9 mouse cellular contexts compared by ENCODE assay signal in the genomic region with DNA sequence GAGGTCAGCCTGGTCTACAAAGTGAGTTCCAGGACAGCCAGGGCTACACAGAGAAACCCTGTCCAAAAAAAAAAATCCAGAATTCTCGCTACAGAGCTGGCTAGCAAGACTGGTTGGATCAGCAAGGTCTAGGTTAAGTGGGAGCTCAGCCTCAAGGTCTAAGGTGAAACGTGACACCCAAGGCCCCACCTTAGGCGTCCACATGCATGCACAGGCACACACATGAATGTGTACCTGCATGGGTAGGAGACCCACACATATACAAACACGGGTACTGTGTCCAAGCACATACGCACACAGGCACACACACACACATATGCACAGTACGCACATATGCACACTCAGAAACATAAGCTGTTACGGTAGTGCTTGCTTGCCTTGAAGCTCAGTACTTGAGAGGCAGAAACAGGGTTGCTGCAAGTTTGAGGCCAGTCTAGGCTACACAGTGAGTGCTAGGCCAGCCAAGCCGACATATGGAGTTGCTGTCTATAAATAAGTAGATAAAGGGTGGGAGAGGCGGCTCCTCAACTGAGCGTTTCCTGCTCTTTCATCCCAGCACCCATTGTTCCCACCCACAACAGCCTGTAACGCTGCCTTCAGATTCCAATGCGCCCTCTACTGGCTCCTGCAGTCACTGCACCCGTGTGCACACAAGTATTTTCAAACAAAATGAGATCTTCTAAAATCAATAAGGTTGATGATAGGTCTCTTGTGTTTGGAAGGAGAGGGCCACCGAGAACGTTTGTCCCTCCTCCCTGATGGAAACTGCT. TPM values are rescaled to one million over a fixed set of nuclear protein-coding genes. Genes with fewer than 3 reads are reported as not detected.
DNase-seq lines count a peak whose midpoint lies in the region; ATAC-seq and TF ChIP-seq lines count a peak whose summit lies in the region.
"Had no signal": no experiment of that assay in that cellular context is flagged by ENCODE, and none has a peak within 500 bp of the region (broad histone marks: within the 10 kb centered on the region; RNA-seq: fewer than 3 reads in every experiment).

No protein-coding gene starts in this region.

- DNase-seq in cerebellum, postnatal 14 days: peak; percentile 55 to 77
- no peak for DNase-seq in cerebellum, adult 9-10 months
- DNase-seq in midbrain, embryonic 14.5 days: peak; percentile 69
- DNase-seq in c-Kit-positive CD71-positive TER-119-positive erythroid progenitor cells, embryonic 14.5 days (ENCODE audit: low spot score): peak; percentile 77
- peak; percentile 67 for DNase-seq in lung, postnatal 14 days
- peak; percentile 59 for DNase-seq in thymus, adult 2 months

- no peaks in the 10 kb centered on the region for H3K9me3 ChIP-seq in midbrain, embryonic 14.5 days (ENCODE audit: control insufficient read depth, low read length)
- H3K9me3 ChIP-seq in midbrain, embryonic 15.5 days: no peaks in the 10 kb centered on the region
- H3K9me3 ChIP-seq in hindbrain, embryonic 15.5 days: no peaks in the 10 kb centered on the region
- H3K9me3 ChIP-seq: lung, embryonic 15.5 days had no signal

- no peak for TF ChIP-seq POLR2A in thymus, adult 2 months (IDR thresholded peaks at IDR 0.05; ENCODE audit: control insufficient read depth, extremely low read depth, insufficient read depth, low read length, poor library complexity)

- no peak for ATAC-seq in midbrain, embryonic 14.5 days (ENCODE audit: low FRiP score, low TSS enrichment)
- ATAC-seq in midbrain, embryonic 15.5 days (replicated peaks): no peak
- ATAC-seq in hindbrain, embryonic 15.5 days (ENCODE audit: low FRiP score, low read depth): peak; percentile 35; the same call in 1 of the 2 replicates

- H3K36me3 ChIP-seq in midbrain, embryonic 14.5 days (ENCODE audit: control insufficient read depth, insufficient read depth, low read length): no peaks in the 10 kb centered on the region
- H3K36me3 ChIP-seq in midbrain, embryonic 15.5 days (replicated peaks): no peaks in the 10 kb centered on the region
- no peaks in the 10 kb centered on the region for H3K36me3 ChIP-seq in hindbrain, embryonic 15.5 days
- H3K36me3 ChIP-seq in thymus, adult 2 months (ENCODE audit: control insufficient read depth, insufficient read depth, low read length): no peaks in the 10 kb centered on the region
- H3K36me3 ChIP-seq: lung, embryonic 15.5 days had no signal

- H3K4me2 ChIP-seq in midbrain, embryonic 14.5 days (ENCODE audit: low read length): no peak overlapping the region
- no peak overlapping the region for H3K4me2 ChIP-seq in midbrain, embryonic 15.5 days
- H3K4me2 ChIP-seq in hindbrain, embryonic 15.5 days: no peak overlapping the region

- H3K27me3 ChIP-seq in midbrain, embryonic 14.5 days (ENCODE audit: control insufficient read depth, insufficient read depth, low read length): no peaks in the 10 kb centered on the region
- no peaks in the 10 kb centered on the region for H3K27me3 ChIP-seq in midbrain, embryonic 15.5 days (replicated peaks)
- H3K27me3 ChIP-seq in hindbrain, embryonic 15.5 days: no peaks in the 10 kb centered on the region
- H3K27me3 ChIP-seq in thymus, adult 2 months (ENCODE audit: control insufficient read depth, insufficient read depth, low read length): no peaks in the 10 kb centered on the region
- H3K27me3 ChIP-seq: lung, embryonic 15.5 days had no signal

- WGBS in midbrain, embryonic 14.5 days: 49% methylated on average over 15 of the region's 15 CpGs
- 43% methylated on average over 15 of the region's 15 CpGs for WGBS in midbrain, embryonic 15.5 days
- 51% methylated on average over 15 of the region's 15 CpGs for WGBS in hindbrain, embryonic 15.5 days
- 42% methylated on average over 15 of the region's 15 CpGs for WGBS in thymus, adult 2 months

- H3K4me3 ChIP-seq in midbrain, embryonic 14.5 days (replicated peaks; ENCODE audit: low read depth, low read length): no peak overlapping the region
- H3K4me3 ChIP-seq in midbrain, embryonic 15.5 days: no peak overlapping the region
- no peak overlapping the region for H3K4me3 ChIP-seq in hindbrain, embryonic 15.5 days
- no peak overlapping the region for H3K4me3 ChIP-seq in thymus, adult 2 months (ENCODE audit: control insufficient read depth, insufficient read depth, low read length)
- H3K4me3 ChIP-seq: lung, embryonic 15.5 days had no signal

- H3K9ac ChIP-seq in midbrain, embryonic 14.5 days (replicated peaks; ENCODE audit: low read length): no peak overlapping the region
- H3K9ac ChIP-seq in midbrain, embryonic 15.5 days: no peak overlapping the region
- H3K9ac ChIP-seq in hindbrain, embryonic 15.5 days: no peak overlapping the region
- H3K9ac ChIP-seq: lung, embryonic 15.5 days had no signal

- peaks cover 9% of the 10 kb centered on the region; the same call in 1 of the 2 replicates for H3K4me1 ChIP-seq in midbrain, embryonic 14.5 days (ENCODE audit: control insufficient read depth, insufficient read depth, low read length)
- peaks cover 8% of the 10 kb centered on the region for H3K4me1 ChIP-seq in midbrain, embryonic 15.5 days
- H3K4me1 ChIP-seq in hindbrain, embryonic 15.5 days (replicated peaks): peaks cover 9% of the 10 kb centered on the region
- H3K4me1 ChIP-seq in thymus, adult 2 months (replicated peaks; ENCODE audit: control insufficient read depth, insufficient read depth, low read length): peaks cover 9% of the 10 kb centered on the region

- H3K27ac ChIP-seq in midbrain, embryonic 14.5 days (replicated peaks; ENCODE audit: low read depth, low read length): no peak overlapping the region
- H3K27ac ChIP-seq in midbrain, embryonic 15.5 days: no peak overlapping the region
- H3K27ac ChIP-seq in hindbrain, embryonic 15.5 days (replicated peaks): no peak overlapping the region
- no peak overlapping the region for H3K27ac ChIP-seq in thymus, adult 2 months (ENCODE audit: control insufficient read depth, insufficient read depth, low read length)
- H3K27ac ChIP-seq: lung, embryonic 15.5 days had no signal

- peak; percentile 80 for TF ChIP-seq CTCF in thymus, adult 2 months (IDR thresholded peaks at IDR 0.05; ENCODE audit: borderline replicate concordance, control insufficient read depth, extremely low read depth, insufficient read depth, low read length, poor library complexity)

RNA-seq across cellular contexts. Expression of gene 4930539E08Rik, which starts 11.9 kb away (rescaled TPM):
- polyA plus RNA-seq in midbrain, embryonic 14.5 days (2014; fragmentation: Nextera tagmentation; extraction: Ambion mirVana): 1.0 and 1.2 TPM in 2 replicates
- polyA plus RNA-seq in midbrain, embryonic 15.5 days (2015; fragmentation: Nextera tagmentation; extraction: Ambion mirVana): 1.7 and 2.5 TPM in 2 replicates
- 1.3 and 1.9 TPM in 2 replicates for polyA plus RNA-seq in hindbrain, embryonic 15.5 days (2015; fragmentation: Nextera tagmentation; extraction: Ambion mirVana)
- polyA plus RNA-seq in thymus, adult 2 months (2012; rRNA removed): 5.3 and 6.8 TPM in 2 replicates

RNA-seq across cellular contexts. Expression of gene Pxt1, which starts 16.6 kb away (rescaled TPM):
- not detected in 2 replicates for polyA plus RNA-seq in midbrain, embryonic 14.5 days (2014; fragmentation: Nextera tagmentation; extraction: Ambion mirVana)
- polyA plus RNA-seq in midbrain, embryonic 15.5 days (2015; fragmentation: Nextera tagmentation; extraction: Ambion mirVana): 0.17 TPM in 1 of 2 replicates, not detected in the other
- polyA plus RNA-seq in hindbrain, embryonic 15.5 days (2015; fragmentation: Nextera tagmentation; extraction: Ambion mirVana): not detected in 2 replicates
- 0.29 and 0.65 TPM in 2 replicates for polyA plus RNA-seq in thymus, adult 2 months (2012; rRNA removed)

RNA-seq across cellular contexts. Expression of gene Kctd20, which starts 24.7 kb away (rescaled TPM):
- polyA plus RNA-seq in midbrain, embryonic 14.5 days (2014; fragmentation: Nextera tagmentation; extraction: Ambion mirVana): 61.1 and 93.6 TPM in 2 replicates
- polyA plus RNA-seq in midbrain, embryonic 15.5 days (2015; fragmentation: Nextera tagmentation; extraction: Ambion mirVana): 91.1 and 93.9 TPM in 2 replicates
- polyA plus RNA-seq in hindbrain, embryonic 15.5 days (2015; fragmentation: Nextera tagmentation; extraction: Ambion mirVana): 84.7 and 85.0 TPM in 2 replicates
- polyA plus RNA-seq in thymus, adult 2 months (2012; rRNA removed): 60.8 and 80.1 TPM in 2 replicates
